Comparison of ENCODE assay signal across 8 mouse cellular contexts in genomic region chr11:102946992-102947343, GRCm38 (mm10). TPM values are rescaled to one million over a fixed set of nuclear protein-coding genes. Genes with fewer than 3 reads are reported as not detected.
DNase-seq lines count a peak whose midpoint lies in the region; ATAC-seq and TF ChIP-seq lines count a peak whose summit lies in the region.

No protein-coding gene starts in this region.

- no peak overlapping the region for H3K9ac ChIP-seq in kidney, embryonic 16.5 days (replicated peaks; ENCODE audit: low read length)
- no peak overlapping the region for H3K9ac ChIP-seq in embryonic facial prominence, embryonic 13.5 days
- no peak overlapping the region for H3K9ac ChIP-seq in intestine, embryonic 14.5 days (ENCODE audit: low read length)

- H3K4me1 ChIP-seq in kidney, embryonic 16.5 days (ENCODE audit: insufficient read depth, low read length), result peaks cover 38% of the 10 kb centered on the region
- peaks cover 42% of the 10 kb centered on the region for H3K4me1 ChIP-seq in embryonic facial prominence, embryonic 13.5 days
- H3K4me1 ChIP-seq in intestine, embryonic 14.5 days (replicated peaks; ENCODE audit: control insufficient read depth, insufficient read depth, low read length), result peaks cover 38% of the 10 kb centered on the region

- 11% methylated on average over 8 of the region's 8 CpGs for WGBS in kidney, embryonic 16.5 days
- WGBS in embryonic facial prominence, embryonic 13.5 days, result 6% methylated on average over 8 of the region's 8 CpGs
- WGBS in intestine, embryonic 14.5 days, result 17% methylated on average over 8 of the region's 8 CpGs

- no peaks in the 10 kb centered on the region for H3K9me3 ChIP-seq in kidney, embryonic 16.5 days (ENCODE audit: low read length)
- H3K9me3 ChIP-seq in embryonic facial prominence, embryonic 13.5 days, result no peaks in the 10 kb centered on the region
- H3K9me3 ChIP-seq in intestine, embryonic 14.5 days (ENCODE audit: control insufficient read depth, low read length), result no peaks in the 10 kb centered on the region

- DNase-seq in kidney, postnatal 10 days, result no peak
- no peak for DNase-seq in intestine, embryonic 14.5 days (ENCODE audit: low spot score)
- DNase-seq in cerebellum, postnatal 14 days, result no peak
- DNase-seq in natural killer cell, adult 2 months (ENCODE audit: low spot score in 2 of 2), result no peak
- DNase-seq in cerebellum, adult 11 months, result no peak

- H3K36me3 ChIP-seq in kidney, embryonic 16.5 days (ENCODE audit: insufficient read depth, low read length), result no peaks in the 10 kb centered on the region
- H3K36me3 ChIP-seq in embryonic facial prominence, embryonic 13.5 days, result no peaks in the 10 kb centered on the region
- H3K36me3 ChIP-seq in intestine, embryonic 14.5 days (ENCODE audit: control insufficient read depth, insufficient read depth, low read length), result no peaks in the 10 kb centered on the region
- no peaks in the 10 kb centered on the region for H3K36me3 ChIP-seq in myocyte (ENCODE audit: control insufficient read depth, insufficient read depth)

- no peaks in the 10 kb centered on the region for H3K79me2 ChIP-seq in myocyte (ENCODE audit: control insufficient read depth, insufficient read depth)

- H3ac ChIP-seq in myocyte (ENCODE audit: control insufficient read depth, insufficient read length), result no peak overlapping the region

- TF ChIP-seq POLR2A in myocyte (IDR thresholded peaks at IDR 0.05; ENCODE audit: insufficient read length, low read depth), result no peak

- H3K4me2 ChIP-seq in kidney, embryonic 16.5 days (replicated peaks; ENCODE audit: low read depth, low read length), result peak overlapping the region; percentile 68
- H3K4me2 ChIP-seq in embryonic facial prominence, embryonic 13.5 days, result peak overlapping the region; percentile 70
- H3K4me2 ChIP-seq in intestine, embryonic 14.5 days (ENCODE audit: low read length), result peak overlapping the region; percentile 69
- H3K4me2 ChIP-seq in myocyte (ENCODE audit: low read depth), result peak overlapping the region; percentile 61

- peak; percentile 16; the same call in 1 of the 2 replicates for ATAC-seq in kidney, embryonic 16.5 days (ENCODE audit: low FRiP score, low TSS enrichment)
- ATAC-seq in embryonic facial prominence, embryonic 13.5 days (ENCODE audit: insufficient number of reproducible peaks, insufficient read depth, low FRiP score, low TSS enrichment, low read depth), result no peak
- ATAC-seq in intestine, embryonic 14.5 days (replicated peaks; ENCODE audit: low FRiP score, low TSS enrichment, low read depth), result peak; percentile 36; the same call in 1 of the 2 replicates

- peaks cover 95% of the 10 kb centered on the region for H3K27me3 ChIP-seq in kidney, embryonic 16.5 days (ENCODE audit: insufficient read depth, low read length)
- peaks cover 99% of the 10 kb centered on the region for H3K27me3 ChIP-seq in embryonic facial prominence, embryonic 13.5 days
- H3K27me3 ChIP-seq in intestine, embryonic 14.5 days (replicated peaks; ENCODE audit: control insufficient read depth, insufficient read depth, low read length), result peaks cover 83% of the 10 kb centered on the region
- H3K27me3 ChIP-seq in myocyte (ENCODE audit: control insufficient read depth, insufficient read depth, insufficient read length), result peaks cover 31% of the 10 kb centered on the region

- no peak overlapping the region for H3K27ac ChIP-seq in kidney, embryonic 16.5 days (ENCODE audit: low read length)
- no peak overlapping the region for H3K27ac ChIP-seq in embryonic facial prominence, embryonic 13.5 days
- H3K27ac ChIP-seq in intestine, embryonic 14.5 days (ENCODE audit: low read depth), result no peak overlapping the region

- H3K4me3 ChIP-seq in kidney, embryonic 16.5 days (ENCODE audit: low read length), result peak overlapping the region; percentile 45
- H3K4me3 ChIP-seq in embryonic facial prominence, embryonic 13.5 days, result peak overlapping the region; percentile 44
- peak overlapping the region; percentile 34 for H3K4me3 ChIP-seq in intestine, embryonic 14.5 days (ENCODE audit: low read depth, low read length)
- H3K4me3 ChIP-seq in myocyte, result no peak overlapping the region

TF ChIP-seq in myocyte, 11 proteins besides CTCF, POLR2A, EP300 and RAD21:
- TF ChIP-seq MYOG (IDR thresholded peaks at IDR 0.05; ENCODE audit: control insufficient read depth in 1 of 3, insufficient read depth in 1 of 3, insufficient read length in 2 of 3, low read depth in 2 of 3) (no peak), POLR2AphosphoS2 (IDR thresholded peaks at IDR 0.05; ENCODE audit: insufficient read length, low read depth) (no peak), SRF (IDR thresholded peaks at IDR 0.05; ENCODE audit: control insufficient read depth, insufficient read length, low read depth) (no peak), TCF12 (IDR thresholded peaks at IDR 0.05; ENCODE audit: insufficient read depth, poor library complexity, severe bottlenecking) (no peak), TCF3 (IDR thresholded peaks at IDR 0.05; ENCODE audit: insufficient read length, low read depth) (no peak), E2F4 (IDR thresholded peaks at IDR 0.05; ENCODE audit: insufficient read depth) (no peak), CEBPB (IDR thresholded peaks at IDR 0.05; ENCODE audit: insufficient read depth, poor library complexity, severe bottlenecking) (no peak), REST (IDR thresholded peaks at IDR 0.05; ENCODE audit: insufficient read depth, insufficient read length) (no peak), MAX (IDR thresholded peaks at IDR 0.05; ENCODE audit: low read depth) (no peak), MYOD1 (IDR thresholded peaks at IDR 0.05; ENCODE audit: control insufficient read depth in 1 of 3, insufficient read length in 2 of 3, low read depth in 2 of 3) (no peak), USF1 (IDR thresholded peaks at IDR 0.05; ENCODE audit: low read depth) (no peak)

RNA-seq across cellular contexts. Expression of gene C1ql1, which starts 0.5 kb away (rescaled TPM):
- polyA plus RNA-seq in kidney, embryonic 16.5 days (2015; fragmentation: Nextera tagmentation; extraction: Ambion mirVana), result 2.5 and 3.0 TPM in 2 replicates
- 3.4 TPM in 2 replicates for polyA plus RNA-seq in embryonic facial prominence, embryonic 13.5 days (2015; fragmentation: Nextera tagmentation; extraction: Ambion mirVana)
- 8.2 and 9.0 TPM in 2 replicates for polyA plus RNA-seq in intestine, embryonic 14.5 days (2014; fragmentation: Nextera tagmentation; extraction: Ambion mirVana)
- polyA plus RNA-seq in myocyte (2012; fragmentation: generic; extraction: Trizol), result 0.74 TPM

RNA-seq across cellular contexts. Expression of gene Kif18b, which starts 22.0 kb away (rescaled TPM):
- polyA plus RNA-seq in kidney, embryonic 16.5 days (2015; fragmentation: Nextera tagmentation; extraction: Ambion mirVana), result 11.5 and 12.6 TPM in 2 replicates
- polyA plus RNA-seq in embryonic facial prominence, embryonic 13.5 days (2015; fragmentation: Nextera tagmentation; extraction: Ambion mirVana), result 11.0 and 12.8 TPM in 2 replicates
- polyA plus RNA-seq in intestine, embryonic 14.5 days (2014; fragmentation: Nextera tagmentation; extraction: Ambion mirVana), result 7.0 and 7.8 TPM in 2 replicates
- polyA plus RNA-seq in myocyte (2012; fragmentation: generic; extraction: Trizol), result 18.4 TPM

RNA-seq across cellular contexts. Expression of gene Gfap, which starts 46.3 kb away (rescaled TPM):
- polyA plus RNA-seq in kidney, embryonic 16.5 days (2015; fragmentation: Nextera tagmentation; extraction: Ambion mirVana), result 0.41 and 0.50 TPM in 2 replicates
- polyA plus RNA-seq in embryonic facial prominence, embryonic 13.5 days (2015; fragmentation: Nextera tagmentation; extraction: Ambion mirVana), result 0.10 and 0.39 TPM in 2 replicates
- 0.28 and 0.58 TPM in 2 replicates for polyA plus RNA-seq in intestine, embryonic 14.5 days (2014; fragmentation: Nextera tagmentation; extraction: Ambion mirVana)
- polyA plus RNA-seq in myocyte (2012; fragmentation: generic; extraction: Trizol), result 0.16 TPM
